Mouse (Mus musculus) ZHBTc4 (cell line): Measurements from ENCODE around the gene Ccdc149.

Experiments
- DNase-seq: peaks from one replicate; pipeline ENCODE4 v3.0.0-alpha.2; 2011; ENCODE audit warnings: low read depth, low spot score

The Ccdc149 gene

DNA sequence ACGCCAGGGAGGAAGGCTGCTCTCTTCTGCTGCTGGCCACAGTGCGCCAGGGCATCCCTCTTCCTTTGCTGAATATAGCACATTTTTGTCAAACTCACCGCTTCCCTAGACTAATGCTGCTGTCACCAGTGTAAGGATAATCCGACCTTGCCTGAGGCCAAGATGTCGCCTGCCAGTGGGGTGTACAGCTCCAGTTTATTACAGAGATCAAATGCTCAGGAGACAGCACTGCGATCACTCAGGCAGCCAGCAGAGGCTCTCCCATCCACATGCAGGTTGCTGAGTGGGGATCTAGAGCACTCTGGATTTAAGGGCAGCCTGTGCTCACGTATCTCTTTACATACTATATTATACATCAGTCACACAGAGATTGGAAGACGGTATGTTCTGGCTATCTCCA, 22.1 kb downstream of the Ccdc149 start:
- no peak for DNase-seq

DNA sequence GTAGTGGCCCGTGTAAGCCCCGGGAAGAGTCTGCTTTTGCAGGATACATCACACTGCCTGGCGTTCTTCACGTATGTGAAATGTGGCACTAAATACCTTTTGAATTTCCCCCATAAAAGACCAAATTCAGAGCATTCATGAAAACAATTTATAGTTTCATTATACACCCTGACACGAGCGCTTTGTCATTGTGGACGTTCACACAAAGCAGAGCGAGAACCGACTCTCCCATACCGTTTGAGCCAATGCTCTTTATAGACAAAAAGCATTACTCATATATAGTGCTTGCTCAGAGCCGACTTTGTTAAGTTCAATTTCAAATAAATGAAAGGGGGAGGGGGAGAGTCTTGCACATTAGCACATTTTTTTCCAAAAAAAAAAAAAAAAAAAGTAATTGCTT, 31.0 kb downstream of the Ccdc149 start:
- no peak for DNase-seq

GRCm38 (mm10) chr5:52438946-52439345, 32.4 kb downstream of the Ccdc149 start:
- DNase-seq: no peak

GRCm38 (mm10) chr5:52435533-52435932, 35.8 kb downstream of the Ccdc149 start:
- DNase-seq: no peak

- no peak for DNase-seq
Observed at GRCm38 (mm10) chr5:52431276-52431844, 40.0 kb downstream of the Ccdc149 start.

- no peak for DNase-seq
Observed at GRCm38 (mm10) chr5:52429731-52430480, 41.4 kb downstream of the Ccdc149 start.

DNA sequence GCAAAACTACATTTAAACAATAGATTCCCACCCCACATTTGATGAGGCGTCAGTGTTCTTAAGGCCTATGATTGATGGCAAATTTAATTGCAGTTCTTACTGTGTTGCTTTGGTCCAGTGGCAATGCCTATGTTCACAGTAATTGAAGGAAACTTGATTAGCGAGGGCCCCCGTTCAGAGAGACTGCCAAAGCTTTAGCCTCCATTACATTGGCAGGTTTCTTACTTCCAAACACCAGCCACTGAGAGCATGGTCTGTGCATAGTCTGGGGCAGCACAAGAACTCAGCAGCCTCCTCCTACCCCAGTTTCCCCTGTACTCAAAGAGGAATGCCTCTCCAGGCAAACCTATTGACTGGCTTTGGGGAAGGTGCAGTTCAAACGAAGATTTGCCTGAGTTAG, 42.7 kb downstream of the Ccdc149 start:
- no peak for DNase-seq

GRCm38 (mm10) chr5:52425819-52426218, 45.5 kb downstream of the Ccdc149 start:
- no peak for DNase-seq

GRCm38 (mm10) chr5:52423893-52424292, 47.4 kb downstream of the Ccdc149 start:
- no peak for DNase-seq

DNA sequence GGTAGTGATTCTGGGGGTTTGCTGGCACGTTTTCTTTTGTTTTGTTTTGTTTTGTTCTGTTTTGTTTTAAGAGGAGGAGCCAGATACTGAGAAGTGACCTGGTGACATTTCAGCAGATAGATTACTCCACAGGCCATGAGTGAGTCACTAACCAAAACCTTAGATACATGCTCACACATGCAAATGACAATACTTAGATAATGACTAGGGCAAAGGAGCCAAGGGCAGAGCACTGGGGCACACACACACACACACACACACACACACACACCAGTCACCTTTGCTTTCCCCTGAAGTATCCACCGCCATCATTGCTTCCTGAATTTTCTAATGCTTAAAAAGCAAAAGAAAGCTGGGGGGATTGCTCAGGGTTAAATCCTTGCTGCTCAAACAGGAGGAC, 54.8 kb downstream of the Ccdc149 start:
- no peak for DNase-seq

GRCm38 (mm10) chr5:52415917-52416316, 55.4 kb downstream of the Ccdc149 start:
- no peak for DNase-seq

GRCm38 (mm10) chr5:52415193-52415592, 56.1 kb downstream of the Ccdc149 start:
- no peak for DNase-seq

GRCm38 (mm10) chr5:52411567-52411966, 59.8 kb downstream of the Ccdc149 start:
- peak; percentile 54 for DNase-seq

- no peak for DNase-seq
Observed at GRCm38 (mm10) chr5:52410197-52410596, 61.1 kb downstream of the Ccdc149 start.

DNA sequence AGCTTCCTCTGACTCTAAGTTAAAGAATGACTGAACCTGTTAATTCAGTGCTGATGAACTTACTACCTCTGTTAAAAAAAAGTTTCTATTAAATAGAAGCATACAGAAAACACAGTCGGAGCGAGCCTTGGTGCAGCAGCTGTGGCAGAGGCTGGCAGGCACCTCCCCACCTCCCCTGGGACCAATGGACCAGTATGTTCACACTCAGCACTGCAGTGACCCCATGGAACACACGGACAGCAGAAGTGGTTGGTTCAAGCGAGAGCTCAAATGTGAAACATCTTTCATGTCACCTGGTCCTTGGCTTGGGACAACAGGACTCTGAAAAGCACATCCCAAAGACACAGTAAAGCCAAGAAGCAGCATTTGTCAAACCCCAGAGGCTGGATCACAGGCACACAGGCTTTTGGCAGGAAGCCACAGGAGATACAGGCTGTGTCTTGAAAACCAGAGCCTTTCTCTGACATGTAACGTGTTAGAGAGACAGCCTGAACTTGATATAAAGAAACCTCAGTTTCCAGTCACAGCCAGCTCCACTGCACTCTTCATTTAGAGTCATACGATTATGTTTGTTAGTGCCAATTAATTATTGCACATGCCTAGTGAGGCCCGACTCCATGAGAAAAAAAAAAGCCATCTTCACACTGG, 62.5 kb downstream of the Ccdc149 start:
- DNase-seq: no peak

DNA sequence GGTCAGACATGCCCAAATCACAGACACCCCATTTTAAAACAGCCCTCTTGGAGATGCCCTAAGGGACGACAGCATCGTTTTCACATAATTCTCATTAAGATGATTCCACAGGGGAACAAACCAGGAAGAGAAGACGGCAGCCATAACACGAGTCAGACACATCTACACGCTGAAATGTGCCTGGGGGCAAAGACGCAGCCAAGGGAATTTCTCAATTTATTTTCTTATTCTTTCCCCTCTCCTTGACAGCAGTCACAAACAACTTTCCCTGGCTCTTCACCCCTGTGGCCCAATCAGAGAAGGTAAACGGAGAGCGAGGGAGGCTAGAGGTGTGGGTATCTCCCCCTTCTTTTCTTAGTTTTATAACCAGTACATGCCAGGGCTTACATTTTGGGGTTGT, 66.9 kb downstream of the Ccdc149 start:
- no peak for DNase-seq

GRCm38 (mm10) chr5:52393756-52394155, 77.6 kb downstream of the Ccdc149 start:
- DNase-seq: no peak

DNA sequence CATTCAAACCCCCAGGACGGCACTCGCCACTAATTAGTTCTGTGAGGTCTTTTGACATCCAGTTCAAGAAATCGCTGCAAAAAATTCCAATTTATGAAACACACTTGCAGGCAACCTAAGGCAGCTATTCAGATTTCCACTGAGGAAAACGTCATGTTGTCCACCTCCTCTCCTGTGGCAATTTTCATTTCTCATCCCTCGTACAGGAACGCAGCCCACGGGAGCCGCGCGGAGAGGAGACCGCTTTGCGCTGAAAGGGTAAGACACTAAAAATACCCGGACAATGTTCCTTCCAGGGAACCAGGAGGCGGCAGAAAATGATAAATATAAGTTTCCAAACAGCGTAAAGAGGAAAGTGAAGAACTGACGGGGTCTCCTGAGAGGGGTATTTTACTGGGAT, 79.8 kb downstream of the Ccdc149 start:
- no peak for DNase-seq

- no peak for DNase-seq
Observed at GRCm38 (mm10) chr5:52390381-52390780, 80.9 kb downstream of the Ccdc149 start.

DNA sequence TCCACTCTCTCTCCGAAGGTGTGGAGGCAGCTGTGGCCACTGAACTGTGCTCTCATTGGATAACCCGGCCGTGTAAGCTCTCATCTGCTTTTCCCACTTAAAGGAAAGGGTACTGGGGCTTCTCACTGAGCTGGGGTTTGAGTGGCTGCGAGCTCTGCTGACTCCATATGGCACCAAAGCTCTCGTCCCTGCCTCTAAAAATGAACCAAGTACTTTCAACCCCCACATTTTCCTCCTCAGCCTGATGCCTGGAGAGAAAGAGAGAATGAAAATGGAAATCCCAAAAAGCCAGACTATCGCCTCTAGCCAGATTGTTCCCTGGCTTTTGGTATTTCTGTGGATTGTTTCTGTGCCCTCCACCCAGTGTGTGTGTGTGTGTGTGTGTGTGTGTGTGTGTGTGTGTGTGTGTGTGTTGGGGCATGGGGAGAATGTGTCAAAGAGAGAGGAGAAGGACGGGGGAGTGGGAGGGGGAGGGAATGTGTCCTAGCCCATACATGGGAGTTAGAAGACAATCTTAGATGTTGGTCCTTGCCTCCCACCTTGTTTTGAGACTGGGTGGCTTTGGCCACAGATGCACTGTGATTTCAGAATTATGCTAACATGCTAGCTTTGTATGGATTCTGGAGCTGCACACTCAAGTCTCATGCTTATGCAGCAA, 83.1 kb downstream of the Ccdc149 start:
- no peak for DNase-seq

GRCm38 (mm10) chr5:52386016-52386415, 85.3 kb downstream of the Ccdc149 start:
- no peak for DNase-seq

- no peak for DNase-seq
Observed at GRCm38 (mm10) chr5:52383748-52384147, 87.6 kb downstream of the Ccdc149 start.
